In genomic region chr8:57573844-57574243, GRCm38 (mm10) we compare ENCODE assay signal across 16 mouse cellular contexts.
DNase-seq lines count a peak whose midpoint lies in the region; ATAC-seq and TF ChIP-seq lines count a peak whose summit lies in the region.
"Had no signal": no experiment of that assay in that cellular context is flagged by ENCODE, and none has a peak within 500 bp of the region (broad histone marks: within the 10 kb centered on the region; RNA-seq: fewer than 3 reads in every experiment).

No protein-coding gene starts in this region.

- no peak for TF ChIP-seq POLR2A in cerebellum, adult 2 months (IDR thresholded peaks at IDR 0.05; ENCODE audit: borderline replicate concordance, insufficient read depth, low read length)

- TF ChIP-seq CTCF in cerebellum, adult 2 months (IDR thresholded peaks at IDR 0.05; ENCODE audit: borderline replicate concordance, insufficient read depth, low read depth, low read length) = peak; percentile 48; the same call in 1 of the 2 replicates
- TF ChIP-seq CTCF in kidney, postnatal 0 days (IDR thresholded peaks at IDR 0.05; ENCODE audit: low read depth) = peak; percentile 12; the same call in 1 of the 2 replicates

- H3K4me1 ChIP-seq in cerebellum, adult 2 months (ENCODE audit: control insufficient read depth, insufficient read depth, low read length) = peaks cover 40% of the 10 kb centered on the region
- no peaks in the 10 kb centered on the region for H3K4me1 ChIP-seq in kidney, postnatal 0 days (replicated peaks; ENCODE audit: insufficient read depth, low read length)

- H3K9ac ChIP-seq in kidney, postnatal 0 days (ENCODE audit: low read depth, low read length) = no peak overlapping the region
- H3K9ac ChIP-seq: hindbrain, embryonic 14.5 days; limb, embryonic 13.5 days; liver, embryonic 13.5 days; lung, embryonic 15.5 days; neural tube, embryonic 13.5 days had no signal

- 54% methylated on average over 6 of the region's 6 CpGs for WGBS in cerebellum, adult 2 months
- 81% methylated on average over 6 of the region's 6 CpGs for WGBS in kidney, postnatal 0 days

- no peaks in the 10 kb centered on the region for H3K27me3 ChIP-seq in cerebellum, adult 2 months (ENCODE audit: control insufficient read depth, insufficient read depth, low read length)
- H3K27me3 ChIP-seq in kidney, postnatal 0 days (ENCODE audit: insufficient read depth, low read length) = no peaks in the 10 kb centered on the region
- H3K27me3 ChIP-seq: limb, embryonic 13.5 days; liver, embryonic 13.5 days; lung, embryonic 15.5 days; neural tube, embryonic 13.5 days; Patski had no signal

- H3K27ac ChIP-seq in cerebellum, adult 2 months (ENCODE audit: insufficient read depth, low read length) = no peak overlapping the region
- no peak overlapping the region for H3K27ac ChIP-seq in kidney, postnatal 0 days
- H3K27ac ChIP-seq: hindbrain, embryonic 14.5 days; limb, embryonic 13.5 days; liver, embryonic 13.5 days; lung, embryonic 15.5 days; neural tube, embryonic 13.5 days had no signal

- no peaks in the 10 kb centered on the region for H3K9me3 ChIP-seq in kidney, postnatal 0 days (replicated peaks; ENCODE audit: low read length)
- H3K9me3 ChIP-seq: limb, embryonic 13.5 days; liver, embryonic 13.5 days; lung, embryonic 15.5 days; neural tube, embryonic 13.5 days had no signal

- H3K4me3 ChIP-seq in cerebellum, adult 2 months (replicated peaks; ENCODE audit: insufficient read depth, low read depth, low read length) = no peak overlapping the region
- no peak overlapping the region for H3K4me3 ChIP-seq in kidney, postnatal 0 days (replicated peaks; ENCODE audit: low read depth, low read length)
- H3K4me3 ChIP-seq: limb, embryonic 13.5 days; liver, embryonic 13.5 days; lung, embryonic 15.5 days; neural tube, embryonic 13.5 days had no signal

- DNase-seq in cerebellum, adult 2 months = peak in 1 of 2 experiments; percentile 52
- no peak for DNase-seq in cerebellum, postnatal 10 days
- no peak for DNase-seq in kidney, postnatal 0 days (ENCODE audit: low spot score)
- no peak for DNase-seq in kidney, postnatal 10 days
- peak; percentile 54 for DNase-seq in A20 (ENCODE audit: low read depth, low spot score)
- peak; percentile 55 for DNase-seq in brain, adult 2 months (ENCODE audit: low read depth, low spot score)
- DNase-seq in urinary bladder, postnatal 25 days (ENCODE audit: low spot score) = no peak
- DNase-seq: heart, adult 11 months had no signal

- H3K36me3 ChIP-seq in kidney, postnatal 0 days (ENCODE audit: insufficient read depth, low read length) = no peaks in the 10 kb centered on the region
- H3K36me3 ChIP-seq: liver, embryonic 13.5 days; lung, embryonic 15.5 days; neural tube, embryonic 13.5 days had no signal

- no peak for ATAC-seq in kidney, postnatal 0 days (replicated peaks; ENCODE audit: low FRiP score, low read depth)

- no peak overlapping the region for H3K4me2 ChIP-seq in kidney, postnatal 0 days (ENCODE audit: low read length)
- H3K4me2 ChIP-seq: heart, embryonic 11.5 days; hindbrain, embryonic 14.5 days; limb, embryonic 13.5 days; liver, embryonic 13.5 days; lung, embryonic 15.5 days; midbrain, embryonic 11.5 days; neural tube, embryonic 13.5 days had no signal

Comparison
In these comparisons a context has a peak if more than half of its experiments do, and no peak if none do; other contexts are left out.
1. DNase-seq: peak in A20 (single experiment) and brain, adult 2 months (single experiment); none in cerebellum, postnatal 10 days (0 of 2), kidney, postnatal 0 days (single experiment), kidney, postnatal 10 days (single experiment) and urinary bladder, postnatal 25 days (single experiment).